Mouse (Mus musculus) layer of hippocampus, adult 2 months (tissue): ENCODE results near the gene Tff1. TPM values are rescaled to one million over a fixed set of nuclear protein-coding genes. Genes with fewer than 3 reads are reported as not detected.

Source experiments
- DNase-seq, 2 experiments: peaks; one replicate each; pipeline ENCODE4 v3.0.0; 2022; ENCODE audit warnings: low spot score in 2 of 2
- H3K27ac ChIP-seq: fragments of 200-600 bp; 2 replicates; pipeline ENCODE4 v1.8.1; 2022
- H3K4me3 ChIP-seq: fragments of 200-600 bp; 2 replicates; pipeline ENCODE4 v1.8.1; 2022; ENCODE audit warnings: mild to moderate bottlenecking
- CTCF ChIP-seq: fragments of 200-600 bp; conservative IDR thresholded peaks from 2 replicates; pipeline ENCODE4 v1.8.1; 2022; ENCODE audit warnings: antibody characterized with exemption, mild to moderate bottlenecking, moderate library complexity
- total RNA-seq, 2 experiments: library from RNA; stranded (reverse); gene quantifications; 2 replicates each; pipeline ENCODE4 v1.2.3; 2021

Gene Tff1
- total RNA-seq, 2 experiments from 2014 or later, result not detected

DNA sequence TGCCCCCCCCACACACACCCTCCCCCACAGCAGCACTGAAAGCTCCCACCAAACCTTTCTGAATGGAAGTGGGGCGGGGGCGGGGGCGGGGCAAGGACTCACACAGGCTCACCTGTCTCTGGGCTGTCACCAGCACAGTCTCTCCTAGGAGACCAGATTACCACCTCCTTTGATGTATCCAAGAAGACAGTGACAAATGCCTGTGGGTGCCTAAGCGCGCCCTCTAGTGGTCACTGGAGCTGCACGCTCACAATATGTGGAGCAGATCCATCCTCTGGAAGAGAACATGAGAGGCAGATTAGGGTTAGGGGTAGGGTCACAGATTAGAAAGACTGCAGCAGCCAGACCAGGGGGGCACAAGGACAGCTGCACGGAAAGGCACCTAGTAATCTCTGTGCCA is 45.6 kb downstream of the Tff1 start:
- peak; percentile 77 to 85 for DNase-seq
- no peak overlapping the region for H3K4me3 ChIP-seq
- no peak overlapping the region for H3K27ac ChIP-seq
- TF ChIP-seq CTCF, result peak; percentile 91

DNA sequence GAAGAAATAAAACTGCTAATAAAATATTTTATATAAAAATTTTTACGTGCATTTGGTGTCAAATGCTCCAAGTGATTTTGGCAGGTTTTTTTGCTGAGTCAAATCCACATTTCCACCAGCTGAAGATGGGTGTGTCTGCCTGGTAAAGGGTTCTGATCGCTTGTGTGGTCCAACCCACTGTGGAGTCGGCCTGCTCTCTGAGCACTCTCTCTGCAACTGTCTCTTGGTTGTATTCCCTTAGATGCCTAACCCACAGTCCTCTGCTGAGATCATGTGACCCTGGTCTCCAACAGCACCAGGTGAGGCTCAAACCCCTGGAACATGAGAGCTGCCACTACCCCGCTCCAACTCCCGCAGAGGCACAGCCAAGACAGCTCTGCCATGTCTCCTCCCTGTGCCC is 47.1 kb downstream of the Tff1 start:
- Histone ChIP-seq H3K27ac (no peak overlapping the region), H3K4me3 (no peak overlapping the region)
- TF ChIP-seq CTCF, result no peak
- no peak for DNase-seq

DNA sequence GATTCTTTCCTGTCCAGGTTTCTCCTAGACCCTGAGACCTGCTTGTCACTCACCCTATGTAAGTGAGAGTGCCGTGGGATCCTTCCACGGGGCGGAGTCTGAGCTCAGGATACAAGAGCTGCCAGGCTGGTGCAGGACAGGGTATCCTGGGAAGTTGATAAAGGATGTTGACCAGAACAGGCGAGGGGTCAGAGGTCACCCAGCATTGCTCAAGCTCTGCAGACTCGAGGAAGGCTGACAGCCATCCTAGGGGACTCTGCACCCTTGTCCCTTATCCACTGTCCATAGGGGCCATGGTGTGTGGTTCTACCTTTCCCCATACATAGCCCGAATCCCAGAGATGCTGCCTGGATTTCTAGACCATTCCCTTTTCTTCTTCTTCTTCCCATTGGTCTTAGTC is 49.0 kb downstream of the Tff1 start:
- no peak for TF ChIP-seq CTCF
- H3K27ac ChIP-seq, result no peak overlapping the region
- DNase-seq, result no peak
- no peak overlapping the region for H3K4me3 ChIP-seq

DNA sequence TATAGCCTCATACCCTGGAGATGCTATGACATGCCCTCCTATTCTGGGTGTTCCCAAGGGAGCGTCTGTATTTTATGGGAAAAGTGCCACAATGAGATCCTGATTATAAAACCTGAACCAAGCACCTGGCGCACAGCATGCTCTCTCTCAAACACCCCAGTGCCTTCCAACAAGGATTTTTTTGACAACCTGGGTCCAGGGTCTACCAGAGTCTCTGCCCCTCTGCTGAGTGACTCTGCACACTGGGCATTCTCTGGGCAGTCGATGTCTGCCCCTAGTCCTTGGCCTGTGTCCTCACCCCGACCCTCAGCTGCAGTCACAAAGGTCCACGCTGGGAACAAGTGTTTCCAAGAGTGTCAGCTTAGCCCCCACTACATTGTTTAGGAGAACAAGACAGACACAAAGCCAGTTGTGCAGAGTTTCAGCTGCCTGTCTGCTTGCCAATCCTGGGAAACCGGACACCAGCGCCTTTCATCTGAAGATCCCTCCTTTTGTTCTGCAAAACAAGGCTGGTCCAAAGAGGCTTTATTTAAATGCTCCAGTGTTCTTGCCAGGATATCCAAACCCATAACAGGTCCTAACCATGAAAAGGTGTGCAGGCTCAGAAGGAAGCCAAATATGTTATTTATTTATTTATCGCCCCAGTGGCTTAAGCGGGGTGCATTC is 51.8 kb downstream of the Tff1 start:
- no peak overlapping the region for H3K4me3 ChIP-seq
- DNase-seq, result peak in 1 of 2 experiments; percentile 33

More for the DNA sequence above, 51.8 kb downstream of the Tff1 start:
- H3K27ac ChIP-seq, result peak overlapping the region; percentile 40; the same call in 1 of the 2 replicates
- no peak for TF ChIP-seq CTCF

Other genes starting within 250 kb of the Tff1 start
- under 1 TPM; 0.67 to 0.79 TPM for gene Umodl1, start 210.6 kb downstream of the Tff1 start, total RNA-seq
- 10 to 100 TPM; 75.7 to 83.3 TPM for gene Abcg1, start 107.6 kb downstream of the Tff1 start, total RNA-seq
- gene Tff3, start 35.6 kb downstream of the Tff1 start, total RNA-seq, result not detected
- not detected for gene Tff2, start 21.0 kb downstream of the Tff1 start, total RNA-seq
- not detected for gene Tmprss3, start 33.7 kb upstream of the Tff1 start, total RNA-seq
- under 1 TPM; 0.66 to 0.95 TPM for gene Ubash3a, start 42.6 kb upstream of the Tff1 start, total RNA-seq
- 10 to 100 TPM; 11.4 to 15.8 TPM for gene Rsph1, start 112.1 kb upstream of the Tff1 start, total RNA-seq
- 10 to 100 TPM in 1 of 2 experiments, 1 to 10 TPM in 1; 8.4 to 11.5 TPM for gene Slc37a1, start 121.5 kb upstream of the Tff1 start, total RNA-seq
- 10 to 100 TPM; 21.8 to 31.9 TPM for gene Pde9a, start 220.9 kb upstream of the Tff1 start, total RNA-seq